Mouse (Mus musculus): ENCODE data around the gene Fermt3.
"Not testable (repeated sequence)": the region's sequence is repeated elsewhere in the genome, so short reads cannot be mapped to it uniquely, and the experiment has no call there.

The Fermt3 gene

GRCm38 (mm10) chr19:7019191-7019590 lies at the start of gene Fermt3:
Fermt3 (minus strand) TSS chr19:7019469.
- DNase-seq (ENCODE audit: low read depth, low spot score) = no peak

GRCm38 (mm10) chr19:7068136-7068535 lies 48.9 kb upstream of the Fermt3 start:
- peak; percentile 79 for DNase-seq (ENCODE audit: low read depth, low spot score)

- DNase-seq (ENCODE audit: low read depth, low spot score) = no peak
Observed at GRCm38 (mm10) chr19:7067344-7068050, 48.2 kb upstream of the Fermt3 start.

- no peak for DNase-seq (ENCODE audit: low read depth, low spot score)
Observed at GRCm38 (mm10) chr19:7066828-7067342, 47.6 kb upstream of the Fermt3 start.

- DNase-seq (ENCODE audit: low read depth, low spot score) = peak; percentile 73
Observed at GRCm38 (mm10) chr19:7066034-7066827, 47.0 kb upstream of the Fermt3 start.

- peak; percentile 84 for DNase-seq (ENCODE audit: low read depth, low spot score)
Observed at GRCm38 (mm10) chr19:7064571-7064970, 45.3 kb upstream of the Fermt3 start.

- DNase-seq (ENCODE audit: low read depth, low spot score) = no peak
Observed at GRCm38 (mm10) chr19:7062916-7063315, 43.6 kb upstream of the Fermt3 start.

- no peak for DNase-seq (ENCODE audit: low read depth, low spot score)
Observed at GRCm38 (mm10) chr19:7062110-7062509, 42.8 kb upstream of the Fermt3 start.

- no peak for DNase-seq (ENCODE audit: low read depth, low spot score)
Observed at GRCm38 (mm10) chr19:7058541-7058940, 39.3 kb upstream of the Fermt3 start.

- peak; percentile 98 for DNase-seq (ENCODE audit: low read depth, low spot score)
Observed at GRCm38 (mm10) chr19:7057722-7058207, 38.5 kb upstream of the Fermt3 start.

- DNase-seq (ENCODE audit: low read depth, low spot score) = no peak
Observed at GRCm38 (mm10) chr19:7057126-7057721, 38.0 kb upstream of the Fermt3 start.

GRCm38 (mm10) chr19:7056248-7057087 lies 37.2 kb upstream of the Fermt3 start, which contains the start of gene Macrod1:
Macrod1 (plus strand) TSS chr19:7056810.
- DNase-seq (ENCODE audit: low read depth, low spot score) = peak; percentile 88

GRCm38 (mm10) chr19:7055173-7055572 lies 35.9 kb upstream of the Fermt3 start:
- peak; percentile 85 for DNase-seq (ENCODE audit: low read depth, low spot score)

- peak; percentile 54 for DNase-seq (ENCODE audit: low read depth, low spot score)
Observed at GRCm38 (mm10) chr19:7054772-7055171, 35.5 kb upstream of the Fermt3 start.

- DNase-seq (ENCODE audit: low read depth, low spot score) = not testable (repeated sequence)
Observed at GRCm38 (mm10) chr19:7053382-7053781, 34.1 kb upstream of the Fermt3 start.

- DNase-seq (ENCODE audit: low read depth, low spot score) = no peak
Observed at GRCm38 (mm10) chr19:7044706-7045105, 25.4 kb upstream of the Fermt3 start.

GRCm38 (mm10) chr19:7044279-7044678 lies 25.0 kb upstream of the Fermt3 start:
- DNase-seq (ENCODE audit: low read depth, low spot score) = no peak

- DNase-seq (ENCODE audit: low read depth, low spot score) = no peak
Observed at GRCm38 (mm10) chr19:7041171-7041570, 21.9 kb upstream of the Fermt3 start.

- no peak for DNase-seq (ENCODE audit: low read depth, low spot score)
Observed at GRCm38 (mm10) chr19:7040637-7041130, 21.4 kb upstream of the Fermt3 start.

- DNase-seq (ENCODE audit: low read depth, low spot score) = peak; percentile 100
Observed at GRCm38 (mm10) chr19:7039841-7040636, 20.8 kb upstream of the Fermt3 start, which contains the start of gene Stip1. Stip1 (minus strand) TSS chr19:7039967.
